Mouse (Mus musculus): ENCODE measurements around the gene Phlda2. TPM values are rescaled to one million over a fixed set of nuclear protein-coding genes. Genes with fewer than 3 reads are reported as not detected.

Phlda2 gene
- polyA plus RNA-seq, 1 experiment, result not detected

GRCm38 (mm10) chr7:143533284-143533683 is 30.3 kb upstream of the Phlda2 start:
- no peak overlapping the region for H3K4me3 ChIP-seq (ENCODE audit: insufficient read depth, low read length)
- H3K27ac ChIP-seq (ENCODE audit: insufficient read depth, low read depth, low read length), result no peak overlapping the region
- H3K4me1 ChIP-seq (ENCODE audit: control insufficient read depth, insufficient read depth, low read length), result no peaks in the 10 kb centered on the region
- TF ChIP-seq CTCF (IDR thresholded peaks at IDR 0.05; ENCODE audit: low read depth, low read length), result no peak
- no peak for TF ChIP-seq POLR2A (IDR thresholded peaks at IDR 0.05; ENCODE audit: borderline replicate concordance, low read depth, low read length)

- no peak overlapping the region for H3K27ac ChIP-seq (ENCODE audit: insufficient read depth, low read depth, low read length)
- H3K4me1 ChIP-seq (ENCODE audit: control insufficient read depth, insufficient read depth, low read length), result no peaks in the 10 kb centered on the region
- TF ChIP-seq CTCF (IDR thresholded peaks at IDR 0.05; ENCODE audit: low read depth, low read length), result no peak
- TF ChIP-seq POLR2A (IDR thresholded peaks at IDR 0.05; ENCODE audit: borderline replicate concordance, low read depth, low read length), result no peak
- H3K4me3 ChIP-seq (ENCODE audit: insufficient read depth, low read length), result no peak overlapping the region
Measured at GRCm38 (mm10) chr7:143532410-143532809, 29.5 kb upstream of the Phlda2 start.

DNA sequence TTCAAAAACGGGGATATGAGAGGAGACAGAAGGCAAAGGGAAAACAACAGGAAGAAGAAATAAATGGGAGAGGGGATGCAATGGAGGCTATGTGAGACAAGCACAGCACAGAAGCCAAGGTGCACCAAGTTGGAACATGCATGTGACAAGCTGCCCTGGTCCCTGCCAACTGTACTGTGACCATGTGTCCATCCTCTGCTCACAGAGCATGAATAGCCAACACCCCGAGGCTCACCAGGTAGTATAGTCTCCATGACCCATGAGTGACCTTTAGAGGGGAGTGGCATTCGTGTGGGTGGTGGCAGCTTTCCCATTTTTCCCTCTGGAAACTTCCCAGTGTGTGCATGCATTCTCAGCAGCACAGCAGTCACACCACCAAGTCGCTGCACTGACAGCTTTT is 16.4 kb upstream of the Phlda2 start:
- Histone ChIP-seq H3K4me1 (ENCODE audit: control insufficient read depth, insufficient read depth, low read length) (peaks cover 9% of the 10 kb centered on the region), H3K4me3 (ENCODE audit: insufficient read depth, low read length) (no peak overlapping the region), H3K27ac (ENCODE audit: insufficient read depth, low read depth, low read length) (no peak overlapping the region)
- no peak for TF ChIP-seq POLR2A (IDR thresholded peaks at IDR 0.05; ENCODE audit: borderline replicate concordance, low read depth, low read length)
- no peak for TF ChIP-seq CTCF (IDR thresholded peaks at IDR 0.05; ENCODE audit: low read depth, low read length)

DNA sequence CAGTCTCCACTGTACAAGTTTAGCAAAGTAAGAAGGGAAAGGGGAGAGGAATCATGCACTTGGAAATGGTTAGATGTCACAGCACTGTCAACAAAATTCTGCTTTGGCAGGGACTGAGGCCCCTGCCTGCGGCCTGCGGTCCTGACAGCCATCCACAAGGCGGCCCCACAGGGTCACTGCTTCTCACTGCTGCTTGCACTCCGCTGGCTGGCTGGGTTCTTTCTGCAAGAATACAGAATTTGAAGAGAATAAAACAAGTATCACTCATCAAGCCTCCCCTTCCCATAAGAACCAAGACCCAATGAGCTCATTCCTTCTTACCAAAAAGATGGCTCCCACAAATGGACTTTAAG is 11.4 kb upstream of the Phlda2 start:
- Histone ChIP-seq H3K4me3 (ENCODE audit: insufficient read depth, low read length) (no peak overlapping the region), H3K4me1 (ENCODE audit: control insufficient read depth, insufficient read depth, low read length) (no peaks in the 10 kb centered on the region), H3K27ac (ENCODE audit: insufficient read depth, low read depth, low read length) (no peak overlapping the region)
- TF ChIP-seq POLR2A (IDR thresholded peaks at IDR 0.05; ENCODE audit: borderline replicate concordance, low read depth, low read length) (no peak), CTCF (IDR thresholded peaks at IDR 0.05; ENCODE audit: low read depth, low read length) (no peak)

GRCm38 (mm10) chr7:143513763-143514415 is 10.9 kb upstream of the Phlda2 start:
- no peak overlapping the region for H3K4me3 ChIP-seq (ENCODE audit: insufficient read depth, low read length)
- H3K27ac ChIP-seq (ENCODE audit: insufficient read depth, low read depth, low read length), result no peak overlapping the region
- no peaks in the 10 kb centered on the region for H3K4me1 ChIP-seq (ENCODE audit: control insufficient read depth, insufficient read depth, low read length)
- TF ChIP-seq POLR2A (IDR thresholded peaks at IDR 0.05; ENCODE audit: borderline replicate concordance, low read depth, low read length) (no peak), CTCF (IDR thresholded peaks at IDR 0.05; ENCODE audit: low read depth, low read length) (no peak)

DNA sequence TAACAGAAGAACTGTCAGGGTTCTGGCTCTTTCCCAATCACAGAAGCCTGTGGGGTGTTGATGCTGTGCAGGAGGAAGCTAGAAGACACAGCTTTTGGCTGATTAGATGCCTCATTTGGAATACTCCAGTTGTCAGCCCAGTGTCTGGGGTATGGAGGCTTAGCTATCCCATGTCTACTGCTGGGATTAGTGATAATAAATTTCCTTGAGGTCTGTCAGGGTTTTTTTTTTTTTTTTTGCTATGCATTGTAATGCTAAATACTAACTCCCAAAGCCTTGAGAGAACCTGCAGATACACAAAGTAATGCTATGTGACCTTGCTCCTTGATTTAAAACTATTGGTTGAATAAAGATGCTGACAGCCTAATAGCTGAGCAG is 8.4 kb upstream of the Phlda2 start:
- Histone ChIP-seq H3K4me1 (ENCODE audit: control insufficient read depth, insufficient read depth, low read length) (no peaks in the 10 kb centered on the region), H3K27ac (ENCODE audit: insufficient read depth, low read depth, low read length) (no peak overlapping the region), H3K4me3 (ENCODE audit: insufficient read depth, low read length) (no peak overlapping the region)
- TF ChIP-seq POLR2A (IDR thresholded peaks at IDR 0.05; ENCODE audit: borderline replicate concordance, low read depth, low read length), result no peak
- TF ChIP-seq CTCF (IDR thresholded peaks at IDR 0.05; ENCODE audit: low read depth, low read length), result no peak

DNA sequence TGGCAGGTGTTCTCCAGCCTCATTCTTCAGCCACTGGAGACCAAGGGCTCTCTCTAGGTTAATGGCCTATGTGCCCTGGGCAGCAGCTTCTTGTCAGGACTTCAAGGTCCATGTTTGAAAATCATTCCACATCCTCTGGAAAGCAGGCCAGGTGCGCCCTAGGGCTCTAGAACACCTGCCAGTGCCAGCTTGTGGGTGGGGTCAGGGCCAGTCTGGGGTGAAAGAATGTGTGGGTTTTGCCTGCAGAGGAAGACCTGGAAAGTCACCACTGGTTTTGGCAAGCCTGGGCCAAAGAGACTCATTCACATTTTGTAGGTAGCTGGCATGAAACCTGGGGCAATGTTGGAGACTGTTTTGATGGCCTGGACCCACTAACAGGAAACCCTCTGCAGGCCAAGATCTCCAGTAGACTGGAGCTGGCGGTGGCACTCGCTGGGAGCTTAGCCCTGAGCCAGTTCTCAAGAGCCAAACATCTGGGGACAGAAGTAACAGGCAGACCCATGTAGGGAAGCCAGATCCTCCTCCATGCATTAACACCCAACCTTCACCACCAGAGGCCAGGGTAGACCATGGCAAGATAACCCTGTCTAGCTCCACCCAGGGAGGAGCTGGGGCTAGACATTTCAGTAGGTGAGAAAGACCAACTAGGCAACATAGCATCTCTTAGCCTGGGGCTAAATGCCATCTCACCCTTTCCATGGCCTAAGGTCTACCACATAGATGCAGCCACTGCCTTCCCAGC is 7.8 kb upstream of the Phlda2 start:
- Histone ChIP-seq H3K4me3 (ENCODE audit: insufficient read depth, low read length) (no peak overlapping the region), H3K27ac (ENCODE audit: insufficient read depth, low read depth, low read length) (no peak overlapping the region), H3K4me1 (ENCODE audit: control insufficient read depth, insufficient read depth, low read length) (no peaks in the 10 kb centered on the region)
- TF ChIP-seq CTCF (IDR thresholded peaks at IDR 0.05; ENCODE audit: low read depth, low read length) (no peak), POLR2A (IDR thresholded peaks at IDR 0.05; ENCODE audit: borderline replicate concordance, low read depth, low read length) (no peak)

- no peak overlapping the region for H3K4me3 ChIP-seq (ENCODE audit: insufficient read depth, low read length)
- H3K4me1 ChIP-seq (ENCODE audit: control insufficient read depth, insufficient read depth, low read length), result no peaks in the 10 kb centered on the region
- no peak overlapping the region for H3K27ac ChIP-seq (ENCODE audit: insufficient read depth, low read depth, low read length)
- no peak for TF ChIP-seq CTCF (IDR thresholded peaks at IDR 0.05; ENCODE audit: low read depth, low read length)
- no peak for TF ChIP-seq POLR2A (IDR thresholded peaks at IDR 0.05; ENCODE audit: borderline replicate concordance, low read depth, low read length)
Measured at GRCm38 (mm10) chr7:143509566-143509965, 6.6 kb upstream of the Phlda2 start.

- TF ChIP-seq CTCF (IDR thresholded peaks at IDR 0.05; ENCODE audit: low read depth, low read length) (0 out of 2 replicates have a peak, but pooled peaks have one; percentile 4), POLR2A (IDR thresholded peaks at IDR 0.05; ENCODE audit: borderline replicate concordance, low read depth, low read length) (no peak)
- no peaks in the 10 kb centered on the region for H3K4me1 ChIP-seq (ENCODE audit: control insufficient read depth, insufficient read depth, low read length)
- H3K4me3 ChIP-seq (ENCODE audit: insufficient read depth, low read length), result no peak overlapping the region
- H3K27ac ChIP-seq (ENCODE audit: insufficient read depth, low read depth, low read length), result no peak overlapping the region
Measured at GRCm38 (mm10) chr7:143506675-143507074, 3.7 kb upstream of the Phlda2 start.

- Histone ChIP-seq H3K27ac (ENCODE audit: insufficient read depth, low read depth, low read length) (no peak overlapping the region), H3K4me3 (ENCODE audit: insufficient read depth, low read length) (no peak overlapping the region), H3K4me1 (ENCODE audit: control insufficient read depth, insufficient read depth, low read length) (no peaks in the 10 kb centered on the region)
- no peak for TF ChIP-seq POLR2A (IDR thresholded peaks at IDR 0.05; ENCODE audit: borderline replicate concordance, low read depth, low read length)
- no peak for TF ChIP-seq CTCF (IDR thresholded peaks at IDR 0.05; ENCODE audit: low read depth, low read length)
Measured at GRCm38 (mm10) chr7:143506271-143506670, 3.3 kb upstream of the Phlda2 start.
